Mouse (Mus musculus): ENCODE results near the gene Jak1. TPM values are rescaled to one million over a fixed set of nuclear protein-coding genes. Genes with fewer than 3 reads are reported as not detected.
"Not testable (repeated sequence)": the region's sequence is repeated elsewhere in the genome, so short reads cannot be mapped to it uniquely, and the experiment has no call there.

The Jak1 gene
- polyA plus RNA-seq, 3 experiments from 2014 or later = 317 to 371 (median 344) TPM

- no peak for ATAC-seq
Observed at GRCm38 (mm10) chr4:101275881-101276280, 10.8 kb upstream of the Jak1 start.

GRCm38 (mm10) chr4:101270734-101271133 is 5.7 kb upstream of the Jak1 start:
- no peak for ATAC-seq

- not testable (repeated sequence) for ATAC-seq
Observed at GRCm38 (mm10) chr4:101268506-101268905, 3.4 kb upstream of the Jak1 start.

- no peak for ATAC-seq
Observed at GRCm38 (mm10) chr4:101265523-101265922, 441 bp upstream of the Jak1 start.

GRCm38 (mm10) chr4:101263968-101264740 is 928 bp downstream of the Jak1 start:
- peak; percentile 6 for ATAC-seq

GRCm38 (mm10) chr4:101261596-101261995 is 3.5 kb downstream of the Jak1 start:
- ATAC-seq = no peak

- peak; percentile 51 for ATAC-seq
Observed at GRCm38 (mm10) chr4:101260744-101261291, 4.3 kb downstream of the Jak1 start.

GRCm38 (mm10) chr4:101256526-101257210 is 8.4 kb downstream of the Jak1 start:
- ATAC-seq = no peak

GRCm38 (mm10) chr4:101254606-101255349 is 10.3 kb downstream of the Jak1 start:
- ATAC-seq = peak; percentile 69

GRCm38 (mm10) chr4:101254015-101254414 is 11.1 kb downstream of the Jak1 start:
- peak; percentile 65 for ATAC-seq

- no peak for ATAC-seq
Observed at GRCm38 (mm10) chr4:101252781-101253622, 12.1 kb downstream of the Jak1 start.

GRCm38 (mm10) chr4:101252016-101252415 is 13.1 kb downstream of the Jak1 start:
- no peak for ATAC-seq

- no peak for ATAC-seq
Observed at GRCm38 (mm10) chr4:101249977-101250743, 14.9 kb downstream of the Jak1 start.

- no peak for ATAC-seq
Observed at GRCm38 (mm10) chr4:101247355-101247754, 17.7 kb downstream of the Jak1 start.

GRCm38 (mm10) chr4:101246569-101246968 is 18.5 kb downstream of the Jak1 start:
- no peak for ATAC-seq

- peak; percentile 50 for ATAC-seq
Observed at GRCm38 (mm10) chr4:101244257-101245011, 20.6 kb downstream of the Jak1 start.

GRCm38 (mm10) chr4:101240875-101241173 is 24.3 kb downstream of the Jak1 start:
- no peak for ATAC-seq

- no peak for ATAC-seq
Observed at GRCm38 (mm10) chr4:101240163-101240874, 24.8 kb downstream of the Jak1 start.

- no peak for ATAC-seq
Observed at GRCm38 (mm10) chr4:101239313-101240162, 25.5 kb downstream of the Jak1 start.
